Mouse (Mus musculus) stomach, embryonic 14.5 days (tissue): ENCODE measurements around the gene Dnase1l2. TPM values are rescaled to one million over a fixed set of nuclear protein-coding genes. Genes with fewer than 3 reads are reported as not detected.

Source experiments
- ATAC-seq: fragments of 200-750 bp; cut with Nextera tagmentation; 2 replicates; pipeline ENCODE4 v1.8.0; 2017; ENCODE audit warnings: low read depth, moderate TSS enrichment; ENCODE audit not compliant: insufficient number of reproducible peaks, insufficient read depth, low FRiP score
- H3K27ac ChIP-seq: fragments of 300-500 bp; sonication (generic); 2 replicates; pipeline ENCODE4 v1.5.1; 2014; ENCODE audit warnings: mild to moderate bottlenecking, low read length, moderate library complexity, mixed read lengths
- H3K27me3 ChIP-seq: fragments of 300-500 bp; sonication (generic); 2 replicates; pipeline ENCODE4 v1.6.1; 2014; ENCODE audit warnings: low read length, control low read depth, mixed read lengths; ENCODE audit not compliant: control insufficient read depth, insufficient read depth
- H3K36me3 ChIP-seq: fragments of 300-500 bp; sonication (generic); 2 replicates; pipeline ENCODE4 v1.6.1; 2014; ENCODE audit warnings: mild to moderate bottlenecking, control low read depth, low read length, moderate library complexity, mixed read lengths; ENCODE audit not compliant: control insufficient read depth, insufficient read depth
- H3K4me1 ChIP-seq: fragments of 300-500 bp; sonication (generic); 2 replicates; pipeline ENCODE4 v1.6.1; 2014; ENCODE audit warnings: low read length, control low read depth, mixed read lengths; ENCODE audit not compliant: control insufficient read depth, insufficient read depth
- H3K4me2 ChIP-seq: fragments of 300-500 bp; sonication (generic); replicated peaks from 2 replicates; pipeline ENCODE4 v1.6.1; 2014; ENCODE audit warnings: low read depth, low read length, control low read depth
- H3K4me3 ChIP-seq: fragments of 300-500 bp; sonication (generic); 2 replicates; pipeline ENCODE4 v1.5.1; 2014; ENCODE audit warnings: low read depth, low read length, control low read depth
- H3K9ac ChIP-seq: fragments of 300-500 bp; sonication (generic); replicated peaks from 2 replicates; pipeline ENCODE4 v1.6.1; 2014; ENCODE audit warnings: low read depth, mild to moderate bottlenecking, control low read depth, low read length, moderate library complexity, mixed read lengths
- H3K9me3 ChIP-seq: fragments of 300-500 bp; sonication (generic); 2 replicates; pipeline ENCODE4 v1.6.1; 2016; ENCODE audit warnings: low read depth, low read length, control low read depth; ENCODE audit not compliant: control insufficient read depth
- WGBS: fragments of 180-500 bp; shearing (Covaris S2); extraction: QIAGEN DNeasy Blood & Tissue Kit; methylation state at CpG from one replicate; pipeline ENCODE4 v1.1.7; 2014; 5-methylcytosine and 5-hydroxymethylcytosine counted together
- polyA plus RNA-seq: library from polyadenylated mRNA; unstranded; fragments of >200 nt; fragmentation: Nextera tagmentation; extraction: Ambion mirVana; gene quantifications from 2 replicates; pipeline ENCODE4 v1.2.1, GENCODE M21; 2014

Gene Dnase1l2
- polyA plus RNA-seq = 2.6 and 3.1 TPM in 2 replicates

GRCm38 (mm10) chr17:24442632-24443155 lies at the start of gene Dnase1l2:
Gene Dnase1l2, minus strand, starts transcription at chr17:24443105.
- H3K27ac ChIP-seq = no peak within 1 kb of the TSS
- ATAC-seq = no peak
- H3K4me2 ChIP-seq = no peak within 1 kb of the TSS
- 84% methylated on average over 7 of the region's 7 CpGs for WGBS
- peaks cover 69% of the 10 kb centered on the region for H3K36me3 ChIP-seq
- H3K4me1 ChIP-seq = no peaks in the 10 kb centered on the region
- H3K27me3 ChIP-seq = no peaks in the 10 kb centered on the region
- H3K4me3 ChIP-seq = no peak within 1 kb of the TSS
- no peaks in the 10 kb centered on the region for H3K9me3 ChIP-seq
- no peak within 1 kb of the TSS for H3K9ac ChIP-seq

GRCm38 (mm10) chr17:24490399-24490798 lies 47.5 kb upstream of the Dnase1l2 start:
- H3K27me3 ChIP-seq = no peaks in the 10 kb centered on the region
- no peak for ATAC-seq
- H3K27ac ChIP-seq = no peak overlapping the region
- no peak overlapping the region for H3K4me3 ChIP-seq
- no peak overlapping the region for H3K4me2 ChIP-seq
- no peaks in the 10 kb centered on the region for H3K9me3 ChIP-seq
- no peaks in the 10 kb centered on the region for H3K36me3 ChIP-seq
- H3K9ac ChIP-seq = no peak overlapping the region
- WGBS = 66% methylated on average over 4 of the region's 4 CpGs
- peaks cover 14% of the 10 kb centered on the region for H3K4me1 ChIP-seq

GRCm38 (mm10) chr17:24489265-24490030 lies 46.5 kb upstream of the Dnase1l2 start:
- 17% methylated on average over 19 of the region's 19 CpGs for WGBS
- Histone ChIP-seq H3K4me2 (peak overlapping the region; percentile 99), H3K27ac (no peak overlapping the region), H3K4me1 (peaks cover 15% of the 10 kb centered on the region), H3K36me3 (no peaks in the 10 kb centered on the region), H3K9ac (peak overlapping the region; percentile 51), H3K27me3 (no peaks in the 10 kb centered on the region), H3K9me3 (no peaks in the 10 kb centered on the region), H3K4me3 (peak overlapping the region; percentile 79)
- ATAC-seq = no peak

DNA sequence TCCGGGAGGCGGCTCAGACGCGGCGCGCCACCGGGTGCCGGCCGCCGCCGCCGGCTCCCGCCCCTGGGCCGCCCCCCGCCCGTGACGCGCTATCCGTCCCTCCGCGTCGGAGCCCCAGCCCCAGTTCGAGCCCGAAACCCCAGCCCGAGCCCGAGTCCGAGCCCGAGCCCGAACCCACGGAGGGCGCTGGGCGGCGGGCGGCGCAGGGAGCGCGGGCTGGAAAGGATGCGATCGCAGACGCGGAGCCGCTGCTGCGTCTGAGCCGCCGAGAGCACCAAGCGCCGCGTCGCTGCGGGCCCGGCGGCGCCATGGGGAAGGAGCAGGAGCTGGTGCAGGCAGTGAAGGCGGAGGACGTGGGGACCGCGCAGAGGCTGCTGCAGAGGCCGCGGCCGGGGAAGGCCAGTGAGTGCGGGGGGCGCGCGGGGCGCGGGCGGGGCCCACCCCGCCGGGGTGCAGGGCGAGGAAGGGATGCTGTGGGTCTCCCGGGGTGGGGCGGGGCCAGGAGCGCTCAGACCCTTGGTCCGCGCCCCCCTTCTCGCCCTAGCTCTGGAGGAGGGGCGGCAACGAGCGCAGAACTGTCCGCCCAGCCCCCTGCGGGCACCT lies 45.9 kb upstream of the Dnase1l2 start:
- Histone ChIP-seq H3K4me1 (peaks cover 15% of the 10 kb centered on the region), H3K4me2 (peak overlapping the region; percentile 99), H3K27me3 (no peaks in the 10 kb centered on the region), H3K4me3 (peak overlapping the region; percentile 79), H3K9me3 (no peaks in the 10 kb centered on the region), H3K27ac (0 out of 2 replicates have a peak overlapping the region, but pooled peaks have one; percentile 33), H3K9ac (peak overlapping the region; percentile 51), H3K36me3 (no peaks in the 10 kb centered on the region)
- WGBS = under 1% methylated on average over 65 of the region's 81 CpGs
- peak; percentile 70 for ATAC-seq

- WGBS = 1% methylated on average over 43 of the region's 45 CpGs
- H3K27ac ChIP-seq = 0 out of 2 replicates have a peak within 1 kb of the TSS, but pooled peaks have one; percentile 33
- peak; percentile 38; the same call in 1 of the 2 replicates for ATAC-seq
Measured at GRCm38 (mm10) chr17:24488186-24488661, 45.3 kb upstream of the Dnase1l2 start, which contains the start of gene Caskin1. Gene Caskin1, plus strand, starts transcription at chr17:24488601.

DNA sequence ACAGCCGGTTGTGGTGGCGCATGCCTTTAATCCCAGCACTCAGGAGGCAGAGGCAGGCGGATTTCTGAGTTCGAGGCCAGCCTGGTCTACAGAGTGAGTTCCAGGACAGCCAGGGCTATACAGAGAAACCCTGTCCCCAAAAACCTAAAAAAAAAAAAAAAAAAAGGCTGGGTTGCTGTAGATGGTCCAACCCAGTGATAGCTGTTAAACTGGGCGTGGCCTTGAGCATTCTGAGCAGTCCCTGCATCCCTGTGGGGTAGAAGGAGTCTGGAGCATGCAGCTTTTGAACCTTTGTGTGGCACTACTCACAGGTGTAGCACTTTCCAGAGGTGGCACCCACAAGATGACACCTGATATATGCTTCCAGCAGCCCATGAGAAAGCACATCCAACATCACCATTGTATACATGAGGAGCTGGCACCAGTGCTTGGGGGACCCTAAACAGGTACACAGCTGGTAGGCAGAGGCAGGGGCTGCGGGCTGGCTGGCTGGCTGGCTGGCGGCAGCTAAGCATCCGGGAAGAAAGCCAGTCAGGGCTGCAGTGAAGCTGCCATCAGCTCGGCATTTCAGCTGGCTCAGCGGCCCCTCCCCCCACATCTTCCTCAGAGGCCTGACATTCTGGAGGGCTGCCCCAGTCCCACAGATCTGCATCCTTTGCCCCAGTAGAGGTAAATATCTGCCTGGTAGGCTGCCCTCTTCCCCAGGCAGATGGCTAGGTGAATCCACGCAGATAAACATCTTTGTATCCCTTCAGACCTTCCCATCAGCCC lies 42.4 kb upstream of the Dnase1l2 start:
- WGBS = 42% methylated on average over 11 of the region's 11 CpGs
- Histone ChIP-seq H3K9ac (no peak overlapping the region), H3K4me2 (no peak overlapping the region), H3K9me3 (no peaks in the 10 kb centered on the region), H3K36me3 (no peaks in the 10 kb centered on the region), H3K4me3 (no peak overlapping the region), H3K4me1 (peaks cover 15% of the 10 kb centered on the region), H3K27me3 (no peaks in the 10 kb centered on the region), H3K27ac (no peak overlapping the region)
- ATAC-seq = no peak

More at GRCm38 (mm10) chr17:24488186-24488661, 45.3 kb upstream of the Dnase1l2 start, which contains the start of gene Caskin1:
- Histone ChIP-seq H3K36me3 (no peaks in the 10 kb centered on the region), H3K9me3 (no peaks in the 10 kb centered on the region), H3K4me1 (peaks cover 15% of the 10 kb centered on the region), H3K9ac (peak within 1 kb of the TSS; percentile 51), H3K4me3 (peak within 1 kb of the TSS; percentile 79), H3K4me2 (peak within 1 kb of the TSS; percentile 99), H3K27me3 (no peaks in the 10 kb centered on the region)

DNA sequence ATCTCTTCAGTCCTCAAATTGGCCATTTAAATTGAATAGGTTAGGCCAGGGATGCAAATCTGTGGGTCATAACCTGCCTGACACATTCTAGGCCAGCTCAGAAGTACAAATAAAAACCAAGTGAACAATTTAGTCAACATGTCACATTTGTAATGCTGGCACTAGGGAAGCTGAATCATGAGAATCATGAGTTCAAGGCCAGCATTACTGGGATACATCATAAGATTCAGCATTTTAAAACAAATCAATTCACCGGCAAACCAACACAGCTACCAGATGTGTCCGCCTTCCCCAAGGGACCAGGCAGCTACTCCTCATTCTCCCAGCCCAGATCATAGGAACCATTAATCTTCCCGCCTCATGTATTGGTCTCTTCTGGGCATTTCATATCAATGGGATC lies 40.6 kb upstream of the Dnase1l2 start:
- H3K4me1 ChIP-seq = peaks cover 6% of the 10 kb centered on the region
- H3K4me3 ChIP-seq = no peak overlapping the region
- no peaks in the 10 kb centered on the region for H3K36me3 ChIP-seq
- H3K4me2 ChIP-seq = no peak overlapping the region
- no peak overlapping the region for H3K9ac ChIP-seq
- no peak overlapping the region for H3K27ac ChIP-seq
- no peaks in the 10 kb centered on the region for H3K9me3 ChIP-seq
- ATAC-seq = no peak
- H3K27me3 ChIP-seq = no peaks in the 10 kb centered on the region
- WGBS = 90% methylated on average over 3 of the region's 3 CpGs
